Mouse (Mus musculus) right cerebral cortex, postnatal 36 days (tissue): ENCODE measurements around the gene Rhcg.

Experiments
- DNase-seq, 2 experiments: peaks; one replicate each; pipeline ENCODE4 v3.0.0; 2022; ENCODE audit warnings: low spot score in 2 of 2, mixed read lengths in 1 of 2

Rhcg gene

DNA sequence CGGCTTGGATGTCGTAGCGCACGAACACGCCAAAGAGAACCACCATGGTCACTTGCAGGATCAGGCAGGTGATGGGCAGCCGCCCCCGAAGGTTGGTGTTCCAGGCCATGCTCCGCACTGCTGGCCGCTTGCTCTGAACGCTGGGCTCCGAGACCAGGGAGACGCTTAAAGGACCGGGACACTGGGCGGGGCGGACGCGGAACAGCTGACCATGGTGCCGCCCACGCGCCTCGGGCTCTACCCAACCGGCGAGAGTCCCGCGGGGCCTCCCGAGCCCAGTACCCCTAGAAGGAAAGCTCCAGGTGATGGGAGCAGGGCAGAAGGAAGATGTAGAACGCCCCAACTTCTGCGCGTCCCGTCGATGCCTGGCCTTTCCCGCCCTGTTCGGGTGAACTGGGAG lies at the start of gene Rhcg:
Gene Rhcg (minus strand): TSS at position 240 of the 400 bp plus-strand sequence.
- DNase-seq: no peak

DNA sequence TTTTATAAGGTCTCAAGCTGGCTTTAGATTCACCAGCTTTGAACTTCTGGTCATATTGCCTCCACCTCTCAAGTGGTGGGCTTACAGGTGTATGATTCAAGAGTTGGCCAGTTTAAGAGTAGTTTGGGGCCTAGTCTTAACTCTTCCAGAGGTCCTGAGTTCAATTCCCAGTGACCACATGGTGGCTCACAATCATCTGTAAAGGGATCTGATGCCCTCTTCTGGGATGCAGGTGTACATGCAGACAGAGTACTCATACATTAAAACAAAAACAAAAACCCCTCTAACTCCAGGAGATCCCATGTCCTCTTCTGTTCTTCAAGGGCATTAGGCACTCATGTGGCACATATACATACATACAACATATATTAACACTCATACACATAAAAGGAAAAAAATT lies 49.2 kb upstream of the Rhcg start:
- no peak for DNase-seq

DNA sequence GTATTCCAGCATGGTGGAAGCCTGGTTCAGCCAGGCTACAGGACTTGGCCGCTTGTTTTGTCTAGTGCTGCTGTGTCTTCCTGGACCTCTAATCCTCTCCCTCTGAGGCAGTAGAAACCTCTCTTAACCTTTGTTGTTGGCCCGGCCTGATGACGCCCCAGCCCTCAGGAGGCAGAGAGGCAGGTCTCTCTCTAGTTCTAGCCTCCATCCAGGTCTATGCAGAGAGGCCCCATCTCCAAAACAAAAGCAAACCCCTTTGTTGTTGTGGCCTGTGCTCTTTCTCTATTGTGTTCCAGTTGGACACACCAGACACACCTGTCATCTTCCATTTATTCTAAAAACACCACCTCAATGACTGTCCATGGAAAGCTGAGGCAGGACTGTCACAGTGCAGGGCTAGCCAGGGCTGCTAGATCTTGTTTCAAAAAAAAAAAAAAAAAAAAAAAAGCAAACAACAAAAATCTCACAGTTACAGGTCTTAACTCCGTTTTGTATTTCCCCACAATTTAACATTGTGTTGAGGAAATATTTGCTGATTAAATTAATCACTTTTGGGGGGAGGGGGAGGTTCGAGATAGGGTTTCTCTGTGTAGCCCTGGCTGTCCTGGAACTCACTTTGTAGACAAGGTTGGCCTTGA lies 43.9 kb upstream of the Rhcg start:
- no peak for DNase-seq

DNA sequence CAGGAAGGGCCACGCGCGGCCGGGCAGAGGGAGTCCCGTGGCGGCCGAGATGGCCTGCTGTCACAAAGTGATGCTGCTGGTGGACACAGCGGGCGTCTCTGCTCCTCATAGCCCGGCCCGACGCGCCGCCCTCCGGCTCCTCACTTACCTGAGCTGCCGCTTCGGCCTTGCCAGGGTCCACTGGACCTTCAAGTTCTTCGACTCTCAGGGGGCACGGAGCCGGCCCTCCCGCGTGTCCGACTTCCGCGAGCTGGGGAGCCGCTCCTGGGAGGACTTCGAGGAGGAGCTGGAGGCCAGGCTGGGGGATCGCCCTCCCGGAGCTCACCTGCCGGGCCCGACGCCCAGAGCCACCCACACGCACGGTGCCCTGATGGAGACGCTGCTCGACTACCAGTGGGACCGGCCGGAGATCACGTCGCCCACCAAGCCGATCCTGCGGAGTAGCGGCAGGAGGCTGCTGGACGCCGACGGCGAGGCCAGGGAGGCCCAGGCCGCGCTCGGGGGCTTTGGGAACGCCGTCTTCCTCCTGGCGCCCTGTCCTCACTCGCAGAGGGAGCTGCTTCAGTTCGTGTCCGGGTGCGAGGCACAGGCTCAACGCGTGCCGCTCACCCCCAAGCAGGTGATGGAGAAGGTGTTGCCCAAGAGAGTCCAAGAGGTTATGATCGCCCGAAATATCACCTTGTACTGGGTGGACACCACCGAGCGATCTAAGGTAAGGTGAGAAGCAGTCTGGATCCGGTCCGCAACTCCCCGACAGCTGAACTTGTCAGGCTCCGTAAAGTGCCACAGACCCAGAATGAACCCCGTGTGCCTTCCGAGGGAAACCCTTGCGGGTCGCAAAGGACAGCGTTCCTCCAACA lies 43.1 kb upstream of the Rhcg start:
- no peak for DNase-seq

DNA sequence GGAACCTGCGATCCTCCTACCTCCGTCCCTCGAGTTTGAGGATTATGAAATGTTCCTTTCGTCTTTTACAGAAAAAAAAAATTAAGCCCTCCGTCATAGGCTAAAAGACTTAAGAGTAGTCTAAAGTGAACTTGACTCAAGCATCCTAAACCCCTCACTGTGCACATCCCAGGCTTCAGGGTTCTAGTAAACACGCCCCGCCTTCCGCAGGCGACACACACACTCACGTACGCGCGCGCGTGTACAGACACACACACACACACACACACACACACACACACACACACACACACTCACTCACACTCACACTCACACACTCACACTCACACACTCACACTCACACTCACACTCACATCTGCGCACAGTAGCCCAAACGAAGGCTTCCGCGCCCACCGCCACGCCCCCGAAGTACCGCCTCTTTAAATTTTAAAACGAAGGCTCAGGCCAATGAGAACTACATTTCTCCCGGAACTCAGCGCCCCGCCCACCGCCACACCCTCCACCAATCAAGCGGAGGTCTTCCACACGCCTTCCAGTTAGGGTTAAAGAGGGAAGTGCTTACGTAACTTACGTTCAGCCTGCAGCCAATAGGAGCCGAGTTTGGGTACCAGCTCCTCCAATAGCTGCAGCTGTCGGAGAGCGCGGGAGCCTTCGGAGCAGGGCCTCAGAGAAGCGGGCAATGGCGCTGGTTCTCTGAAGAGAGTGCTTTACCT lies 42.3 kb upstream of the Rhcg start, which contains the start of gene Ticrr:
Gene Ticrr (plus strand): TSS at position 619 of the 713 bp plus-strand sequence.
- DNase-seq: peak; percentile 90 to 96

DNA sequence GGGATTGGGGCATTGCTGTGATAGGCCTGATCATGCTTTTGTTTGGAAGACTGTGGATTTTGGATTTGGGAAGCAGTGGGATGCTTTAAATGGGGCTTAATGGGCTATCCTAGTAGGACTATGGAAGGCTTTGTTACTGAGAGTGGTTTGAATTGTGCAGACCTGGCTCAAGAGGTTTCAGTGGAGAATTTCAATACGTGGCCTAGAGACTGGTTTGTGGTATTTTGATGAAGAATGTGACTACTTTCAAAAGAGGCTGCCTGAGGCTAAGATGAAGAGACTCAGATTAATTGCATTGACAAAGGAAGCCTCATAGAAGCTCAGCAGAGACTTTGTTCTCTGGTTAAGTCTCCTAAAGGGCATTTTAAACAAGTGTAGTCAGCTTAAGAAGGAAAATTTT lies 37.1 kb upstream of the Rhcg start:
- DNase-seq: no peak

DNA sequence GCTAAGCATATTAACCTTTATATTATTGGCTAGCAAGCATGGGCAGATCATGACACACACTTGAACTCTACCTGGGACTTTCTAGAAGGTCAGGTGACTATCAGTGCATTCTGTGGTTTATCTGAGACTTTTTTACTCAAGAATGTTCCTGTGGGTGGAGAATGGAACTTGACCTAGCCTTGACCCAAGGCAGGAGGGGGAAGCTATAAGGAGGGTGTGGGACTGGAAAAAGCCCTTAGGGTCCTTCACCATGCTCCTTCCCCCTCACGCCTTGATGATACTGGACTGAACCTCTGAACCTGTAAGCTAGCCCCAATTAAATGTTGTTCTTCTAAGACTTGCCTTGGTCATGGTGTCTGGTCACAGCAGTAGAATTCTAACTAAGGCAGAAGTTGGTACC lies 36.7 kb upstream of the Rhcg start:
- DNase-seq: no peak

DNA sequence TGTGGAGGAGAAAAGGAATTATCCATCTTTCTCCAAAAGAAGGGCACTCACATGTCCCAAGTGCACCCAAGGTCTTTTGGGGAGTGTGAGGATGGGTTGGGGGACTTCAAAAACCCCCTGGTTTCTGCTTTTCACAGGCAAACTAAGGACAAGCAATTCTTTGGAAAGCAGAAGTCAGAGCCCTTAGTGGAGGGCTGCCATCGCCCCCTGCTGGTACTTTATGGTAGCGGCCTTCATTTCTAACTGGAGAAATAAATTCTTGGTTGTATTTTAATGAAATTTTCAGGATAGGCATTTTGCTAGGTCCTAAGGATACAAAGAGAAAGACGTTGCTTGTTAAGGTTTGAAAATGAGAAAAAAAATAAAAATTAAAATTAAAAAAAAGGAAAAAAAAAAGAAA lies 31.5 kb upstream of the Rhcg start:
- peak; percentile 21 to 26 for DNase-seq

DNA sequence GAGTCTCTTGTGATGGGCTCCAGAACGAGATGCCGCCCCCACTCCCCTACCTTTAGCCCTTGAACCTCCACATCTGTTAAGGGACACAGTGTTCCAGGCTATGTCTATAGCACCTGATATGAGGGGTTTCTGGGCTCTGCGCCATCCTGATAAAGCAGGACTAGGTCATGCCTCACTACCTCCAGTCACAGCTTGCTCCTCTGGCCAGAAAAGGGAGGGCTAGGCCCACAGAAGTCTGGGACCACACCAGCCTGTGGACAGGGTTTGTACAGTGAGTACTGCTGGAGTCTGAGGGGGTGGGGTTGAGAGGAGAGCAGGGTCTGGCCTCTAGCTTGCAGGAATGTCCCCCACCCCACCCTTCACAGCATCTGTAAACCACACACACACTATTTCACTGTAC lies 29.8 kb upstream of the Rhcg start:
- DNase-seq: no peak

DNA sequence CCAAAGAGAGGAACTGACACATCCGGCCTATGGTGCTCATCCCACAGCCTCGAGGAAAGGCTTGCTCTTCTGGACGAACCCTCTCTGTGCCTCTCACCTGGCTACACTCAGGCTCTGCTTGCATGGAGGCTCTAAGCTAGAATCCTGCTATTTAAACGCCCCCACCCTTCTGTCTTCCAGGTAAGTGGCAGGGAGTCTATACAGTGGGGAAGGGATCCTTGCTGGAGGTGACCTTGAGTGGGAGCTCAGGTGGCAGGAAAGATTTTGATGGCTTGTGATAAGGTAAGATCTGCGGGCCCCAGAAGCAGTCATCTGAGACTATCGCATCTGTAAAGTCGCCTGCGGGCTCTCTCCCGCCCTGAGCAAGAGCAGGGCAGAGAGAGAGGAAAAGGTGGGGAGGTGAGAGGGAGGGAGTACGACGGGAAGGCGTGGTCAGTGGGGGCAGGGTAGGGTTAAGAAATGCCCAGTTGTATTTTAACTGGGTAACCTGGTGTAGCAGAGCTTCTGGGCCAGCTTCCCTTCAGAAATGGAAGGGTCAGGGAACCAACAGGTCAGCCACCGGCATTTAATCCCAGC lies 14.4 kb upstream of the Rhcg start:
- DNase-seq: no peak

DNA sequence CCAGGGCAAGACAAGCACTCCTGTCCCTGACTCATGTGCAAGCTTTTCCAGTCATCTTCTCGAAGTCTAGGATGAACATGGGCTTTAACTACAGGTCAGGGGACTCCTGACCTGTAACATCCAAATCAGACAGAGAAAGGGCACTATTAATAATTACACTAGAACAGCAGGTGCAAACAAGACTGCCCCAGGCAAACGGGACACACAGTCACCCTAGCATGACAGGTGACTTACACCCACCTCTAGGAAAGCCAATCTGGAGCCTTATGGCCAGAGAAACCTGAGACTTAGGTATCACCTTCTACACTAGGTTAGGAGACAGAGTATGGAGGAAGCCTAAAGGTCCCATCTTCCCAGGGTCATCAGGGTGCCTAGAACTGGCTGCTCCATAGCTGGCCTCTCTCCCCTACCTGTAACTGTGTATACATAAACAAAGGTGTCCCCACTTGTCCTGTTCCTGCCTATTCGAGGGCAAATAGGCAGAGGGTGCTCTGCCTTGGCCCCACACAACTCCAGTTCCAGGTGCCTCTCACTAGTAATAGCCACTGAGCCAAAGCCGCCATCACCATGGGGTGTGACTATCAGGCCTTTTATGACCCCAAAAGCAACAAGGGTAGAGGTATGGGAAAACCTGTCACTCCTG lies 10.9 kb upstream of the Rhcg start:
- no peak for DNase-seq

DNA sequence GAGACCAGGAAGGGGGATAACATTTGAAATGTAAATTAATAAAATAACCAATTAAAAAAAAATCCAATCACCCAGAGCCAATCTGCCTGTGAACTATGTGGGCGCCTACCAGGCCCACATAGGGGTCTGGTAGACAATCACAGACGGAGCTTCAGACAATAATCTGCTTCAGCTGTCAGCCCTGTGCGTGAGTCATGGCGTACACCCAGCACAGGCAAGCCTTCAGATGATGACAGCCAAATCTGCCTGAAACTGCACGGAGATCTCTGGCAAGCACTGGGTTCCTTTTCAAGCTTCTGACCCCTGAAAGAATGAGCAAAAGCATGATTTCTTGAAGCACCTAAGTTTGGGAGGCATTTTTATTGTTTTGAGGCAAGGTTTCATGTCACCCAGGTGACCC lies 8.7 kb upstream of the Rhcg start:
- DNase-seq: no peak

DNA sequence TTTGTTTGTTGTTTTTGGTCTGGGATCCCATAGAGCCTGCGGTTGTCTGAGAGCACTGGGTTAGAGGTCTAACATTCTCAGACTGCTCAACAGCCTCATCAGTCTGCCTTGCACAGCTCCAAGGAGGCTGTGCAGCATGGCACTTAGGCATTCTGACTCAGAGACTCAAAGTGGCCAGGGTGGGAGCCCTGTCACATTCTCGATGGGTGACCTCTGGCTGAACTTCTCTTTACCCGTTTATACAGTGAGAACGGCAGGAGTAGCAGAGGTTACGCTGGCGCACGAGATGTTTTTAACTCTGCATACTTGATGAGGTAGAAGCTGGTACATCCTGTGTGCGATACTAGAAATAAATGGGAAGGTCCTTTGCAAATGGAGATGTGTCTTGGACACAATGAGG lies 5.6 kb upstream of the Rhcg start:
- DNase-seq: no peak

- DNase-seq: no peak
Measured at GRCm38 (mm10) chr7:79619493-79619892, 2.0 kb upstream of the Rhcg start.

DNA sequence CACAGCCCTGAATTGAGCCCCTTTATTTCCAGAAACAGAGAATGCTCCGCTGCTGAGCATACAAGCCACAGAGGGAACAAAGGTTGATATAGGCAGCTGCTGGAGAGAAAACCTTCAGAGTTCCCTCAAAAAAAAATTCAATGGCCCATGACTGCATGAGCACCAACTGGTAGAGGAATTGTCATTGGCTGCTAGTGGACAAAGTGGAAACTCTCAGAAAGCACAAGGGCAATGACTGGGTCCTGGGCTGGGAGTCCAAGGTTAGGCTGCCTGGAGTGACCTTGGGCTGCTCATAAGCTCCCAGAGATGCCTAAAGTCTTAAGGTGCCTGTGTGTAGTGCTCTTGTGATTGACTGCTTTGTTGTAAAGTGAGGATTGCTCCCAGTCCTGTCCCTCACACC lies 1.5 kb downstream of the Rhcg start:
- no peak for DNase-seq

- no peak for DNase-seq
Measured at GRCm38 (mm10) chr7:79615008-79615407, 2.4 kb downstream of the Rhcg start.

- no peak for DNase-seq
Measured at GRCm38 (mm10) chr7:79613314-79613713, 4.1 kb downstream of the Rhcg start.

DNA sequence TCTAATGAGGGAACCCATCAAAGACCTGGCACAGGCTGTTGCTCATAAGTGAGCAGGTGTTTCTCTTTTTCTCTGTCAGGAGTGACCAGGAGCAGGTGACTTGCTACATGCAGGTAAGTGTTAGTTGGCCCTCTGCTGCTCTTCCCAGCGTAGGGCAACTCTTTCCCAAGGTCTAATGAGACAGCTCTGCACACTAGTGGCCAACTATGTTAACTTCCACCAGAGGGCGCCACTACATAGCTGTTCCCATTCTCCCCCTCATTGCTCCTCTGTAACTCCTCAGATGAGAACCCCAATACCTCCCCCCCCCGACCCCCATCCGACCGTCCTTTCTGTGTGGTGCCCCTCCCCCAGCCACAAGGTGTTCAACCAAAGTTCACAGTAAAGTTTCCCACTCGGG lies 4.7 kb downstream of the Rhcg start:
- peak in 1 of 2 experiments; percentile 37 for DNase-seq

GRCm38 (mm10) chr7:79611901-79612300 lies 5.6 kb downstream of the Rhcg start:
- no peak for DNase-seq

DNA sequence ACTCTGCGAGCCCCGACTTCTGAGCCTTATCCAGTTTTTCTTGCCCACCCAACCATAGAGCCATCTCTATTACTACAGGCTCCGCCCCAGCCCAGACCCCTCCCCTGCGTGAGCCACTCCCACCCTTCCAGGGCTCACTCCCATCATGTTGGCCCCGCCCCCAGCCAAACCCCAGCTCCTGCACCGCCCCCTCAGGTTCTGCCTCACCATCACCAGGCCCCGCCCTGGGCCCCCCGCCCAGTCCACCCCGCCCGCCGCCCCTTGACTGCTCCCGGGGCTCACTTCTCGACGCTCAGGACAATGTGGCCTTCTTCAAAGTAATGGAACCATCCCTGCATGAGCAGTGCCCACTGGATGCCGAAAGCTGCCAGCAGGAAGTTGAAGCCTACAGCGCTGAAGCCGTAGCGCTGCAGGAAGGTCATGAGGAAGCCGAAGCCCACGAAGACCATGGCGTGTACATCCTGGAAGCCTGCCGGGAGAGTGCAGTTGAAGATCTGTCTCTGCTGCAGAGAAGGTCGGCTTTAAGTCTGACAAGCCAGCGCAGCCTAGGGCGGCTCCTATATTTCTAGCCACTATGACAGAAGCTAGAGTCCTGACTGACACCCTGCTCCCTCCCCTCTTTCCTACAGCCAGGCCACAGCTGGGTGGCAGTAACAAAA lies 10.1 kb downstream of the Rhcg start:
- DNase-seq: no peak

DNA sequence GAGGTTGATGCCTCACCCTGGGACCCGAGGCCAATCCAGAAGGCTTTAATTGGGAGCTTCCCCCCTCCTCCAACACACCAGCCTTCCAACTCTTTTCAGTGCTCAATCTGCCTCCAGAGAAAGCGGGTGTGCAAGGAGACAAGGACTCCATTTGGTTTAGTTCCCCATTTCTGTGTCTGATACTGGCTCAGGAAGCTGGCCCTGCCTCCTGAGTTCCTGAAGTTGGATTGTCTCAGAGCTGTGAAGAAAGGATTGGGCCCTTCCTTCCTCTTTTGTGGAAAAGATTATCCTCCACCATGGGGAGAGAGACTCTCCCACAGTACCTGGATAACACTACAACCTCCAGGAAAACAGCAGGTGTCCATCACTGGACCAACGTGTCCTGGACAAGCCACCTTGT lies 10.7 kb downstream of the Rhcg start:
- no peak for DNase-seq
